Mouse (Mus musculus) spleen, adult 2 months (tissue): Measurements from ENCODE around the gene Krt87.

Source experiments
- CTCF ChIP-seq: fragments of 200-500 bp; IDR thresholded peaks from 2 replicates; pipeline ENCODE4 v1.5.1; 2011; ENCODE audit warnings: mild to moderate bottlenecking, inconsistent platforms; ENCODE audit not compliant: insufficient read depth, insufficient read length, insufficient replicate concordance; ENCODE audit errors: extremely low read depth
- POLR2A ChIP-seq: fragments of 200-500 bp; IDR thresholded peaks from 2 replicates; pipeline ENCODE4 v1.6.1; 2011; ENCODE audit warnings: low read depth, low read length, inconsistent platforms

- TF ChIP-seq POLR2A (no peak), CTCF (no peak)
These were observed 41.7 kb downstream of the Krt87 start for GRCm38 (mm10) chr15:101396921-101397320.
